Mouse (Mus musculus): Measurements from ENCODE around the gene Slc35d1.

Gene Slc35d1

DNA sequence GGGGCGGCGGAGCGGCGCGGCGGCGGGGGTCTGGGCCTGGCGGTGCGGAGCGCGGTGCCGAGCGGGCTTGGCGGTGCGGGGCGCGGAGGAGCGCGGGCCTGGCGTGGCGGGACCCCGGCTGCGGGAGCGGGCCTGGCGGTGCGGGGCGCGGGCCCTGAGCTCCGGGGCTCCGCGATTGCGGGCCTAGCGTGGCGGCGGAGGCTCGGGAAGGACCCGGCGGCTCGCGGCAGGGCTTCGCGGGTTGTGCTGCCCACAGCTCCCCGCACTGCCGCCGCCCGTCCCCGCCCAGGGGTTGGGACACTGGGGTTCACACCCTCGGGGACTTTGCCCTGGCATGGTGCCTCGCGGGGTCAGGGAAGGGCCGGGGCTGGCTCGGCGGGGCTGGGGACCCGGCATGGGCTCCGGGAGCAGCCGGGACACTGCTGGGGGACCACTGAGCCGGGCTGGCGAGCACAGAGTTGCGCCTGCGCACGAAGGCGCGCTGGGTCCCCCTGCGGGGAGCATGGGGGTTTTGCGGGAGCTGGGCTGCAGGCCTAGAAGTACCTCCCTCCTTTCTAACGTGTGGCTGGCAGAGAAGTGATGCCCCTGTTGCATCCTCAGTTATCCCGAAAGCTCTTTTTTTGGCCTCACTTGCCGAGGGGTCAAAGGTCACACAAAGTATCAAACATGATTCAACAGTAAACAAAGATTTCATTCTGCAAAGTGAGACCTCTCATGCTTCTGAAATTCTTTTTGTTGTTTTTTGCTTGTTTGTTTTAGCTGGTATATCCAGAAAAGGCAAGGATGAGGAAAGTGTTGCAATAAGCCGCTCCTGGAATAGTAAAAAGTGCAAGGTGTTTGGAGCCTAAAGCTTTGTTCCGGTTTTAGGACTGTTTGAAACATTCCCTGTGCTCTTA lies at the start of gene Slc35d1:
Slc35d1 (minus strand) TSS at position 240 of the 896 bp plus-strand sequence.
- peak; percentile 84 to 88 for DNase-seq

DNA sequence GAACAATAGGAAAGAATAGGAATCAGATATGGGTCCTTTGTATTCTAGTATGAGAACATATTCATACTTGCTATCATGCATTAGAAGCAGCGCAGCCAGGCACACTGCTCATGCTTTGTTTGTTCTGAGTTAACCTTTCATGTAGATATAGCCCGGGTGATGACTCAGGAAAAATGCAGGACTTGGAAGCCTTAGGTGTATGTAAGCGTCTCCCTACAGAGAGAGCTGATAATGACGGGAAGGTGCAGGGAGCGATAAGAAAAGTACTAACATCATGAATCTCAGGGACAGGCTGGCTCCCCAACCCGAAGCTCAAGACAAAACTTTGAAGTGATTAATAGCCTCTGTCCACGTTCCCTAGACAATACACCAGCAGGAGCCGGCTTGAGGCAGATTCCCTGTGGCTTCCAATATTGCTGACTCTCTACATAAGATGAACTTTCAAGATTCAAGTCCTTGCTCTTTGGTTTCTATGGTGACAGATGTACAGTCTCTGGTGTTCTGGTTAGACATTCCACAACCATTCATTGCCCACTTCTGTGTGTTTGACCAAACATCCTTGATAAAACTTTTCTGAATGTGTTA lies 48.9 kb upstream of the Slc35d1 start:
- no peak for DNase-seq

DNA sequence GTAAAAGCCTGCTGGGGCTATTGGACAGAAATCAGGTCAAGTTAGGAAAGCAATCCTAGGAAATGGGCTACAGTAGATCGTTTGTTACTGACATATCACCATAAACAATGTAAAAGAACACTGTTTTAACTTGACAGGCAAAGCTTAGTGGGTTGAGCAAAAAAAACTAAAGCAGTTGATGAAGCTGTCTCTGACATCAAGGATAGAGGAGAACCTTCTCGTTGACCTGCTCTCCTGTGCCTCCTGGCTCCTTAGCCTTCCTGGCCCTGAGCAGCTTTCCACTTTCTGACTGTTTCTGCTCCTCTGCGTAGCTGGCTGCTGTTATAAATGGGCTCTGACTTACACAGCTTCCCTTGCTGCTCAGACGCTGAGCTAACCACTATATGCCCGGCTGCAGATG lies 48.4 kb upstream of the Slc35d1 start:
- DNase-seq = no peak

DNA sequence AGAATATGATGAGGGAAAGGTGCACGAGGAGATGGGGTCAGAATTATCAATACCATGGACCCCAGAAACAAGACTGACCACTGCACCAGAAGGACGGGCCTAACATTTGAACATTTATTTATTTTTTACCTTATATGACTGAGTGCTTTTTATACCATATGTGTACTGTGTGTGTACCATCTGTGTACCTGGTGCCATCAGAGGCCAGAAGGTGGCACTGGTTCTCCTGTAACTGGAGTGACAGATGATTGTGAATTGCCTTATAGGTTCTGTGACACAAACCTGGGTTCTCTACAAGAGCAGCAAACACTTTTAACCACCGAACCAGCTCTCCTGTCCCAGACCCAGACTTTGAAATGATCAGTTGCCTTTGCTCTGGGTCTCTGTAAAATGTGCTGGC lies 43.9 kb upstream of the Slc35d1 start:
- DNase-seq = no peak

DNA sequence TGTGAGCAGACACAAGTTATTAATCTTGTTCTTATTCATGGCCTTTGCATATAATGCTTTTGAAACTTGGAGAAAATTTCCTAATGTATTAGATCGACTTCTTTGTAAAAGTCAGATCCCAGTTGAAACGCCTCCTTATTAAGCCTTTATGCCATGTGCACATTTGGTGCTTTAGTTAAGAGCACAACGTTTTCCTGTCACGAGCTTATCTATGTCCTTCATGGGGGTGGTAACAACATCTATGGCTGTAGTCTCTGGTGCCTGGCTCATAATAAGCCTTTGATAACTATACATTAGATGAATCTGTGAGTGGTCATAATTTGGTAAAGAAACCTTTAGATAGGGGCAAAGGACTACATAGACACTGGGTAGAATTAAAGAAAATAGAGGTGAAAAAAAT lies 38.9 kb upstream of the Slc35d1 start:
- no peak for DNase-seq

DNA sequence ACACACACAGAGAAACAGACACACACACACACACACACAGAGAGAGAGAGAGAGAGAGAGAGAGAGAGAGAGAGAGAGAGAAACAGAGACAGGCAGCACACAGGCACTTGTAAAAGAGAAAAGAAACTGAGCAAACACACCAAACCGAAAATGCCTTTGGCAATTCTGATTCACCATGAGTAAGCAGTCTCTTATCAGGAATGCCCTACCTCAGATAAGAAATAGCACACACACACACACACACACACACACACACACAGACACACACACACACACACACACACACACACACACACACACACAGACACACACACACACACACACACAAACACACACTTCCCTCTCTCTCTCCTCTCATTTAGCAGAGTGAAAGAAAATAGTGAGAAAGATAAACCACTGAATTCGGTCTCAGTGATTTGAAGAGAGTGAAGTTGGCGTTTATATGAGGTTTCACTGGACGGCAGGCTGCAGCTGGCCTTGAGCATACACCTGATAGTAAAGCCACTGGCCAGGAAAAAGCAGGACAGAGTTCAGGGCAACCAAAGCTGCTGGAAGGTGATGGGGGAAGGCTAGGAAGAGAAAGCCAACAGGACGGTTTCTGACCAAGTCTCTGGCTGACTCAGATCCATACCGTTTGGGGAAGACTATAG lies 34.6 kb upstream of the Slc35d1 start:
- DNase-seq = no peak

DNA sequence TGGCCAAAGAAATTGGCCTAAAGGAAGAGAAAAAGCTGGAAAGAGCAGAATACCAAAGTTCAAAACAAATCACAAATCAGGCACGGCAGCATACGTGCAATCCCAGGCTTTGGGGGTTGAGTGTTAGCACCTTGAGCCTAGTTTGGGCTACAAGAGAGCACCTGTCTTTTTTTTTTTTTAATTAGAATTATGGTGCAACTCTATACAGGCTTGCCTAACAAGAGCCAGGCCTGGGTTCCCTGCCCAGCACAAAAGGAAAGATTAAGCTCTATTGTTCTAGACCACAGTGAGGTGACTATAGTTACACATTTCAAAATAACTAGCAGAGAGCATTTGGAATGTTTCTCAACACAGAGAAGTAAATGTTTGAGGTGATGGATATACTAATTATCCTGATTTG lies 32.8 kb upstream of the Slc35d1 start:
- no peak for DNase-seq

DNA sequence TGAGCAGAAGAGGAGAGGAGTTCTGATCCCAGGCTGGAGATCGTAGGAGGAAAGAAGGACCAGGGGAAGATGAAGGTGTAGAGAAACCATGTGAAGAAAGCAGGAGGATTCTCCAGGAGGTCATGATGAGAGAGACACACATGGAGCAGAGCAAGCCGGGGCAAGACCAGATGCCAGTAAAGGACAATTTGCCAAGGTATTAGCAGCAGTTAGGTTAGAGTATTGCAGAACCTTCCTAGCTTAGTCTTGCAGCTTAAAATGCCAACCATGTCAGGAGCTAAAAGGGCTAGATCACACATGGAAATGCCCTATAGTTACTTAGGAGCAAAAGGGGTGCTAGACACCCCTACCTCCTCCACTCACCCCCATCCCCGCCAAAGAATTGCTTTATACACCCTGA lies 32.3 kb upstream of the Slc35d1 start:
- no peak for DNase-seq

DNA sequence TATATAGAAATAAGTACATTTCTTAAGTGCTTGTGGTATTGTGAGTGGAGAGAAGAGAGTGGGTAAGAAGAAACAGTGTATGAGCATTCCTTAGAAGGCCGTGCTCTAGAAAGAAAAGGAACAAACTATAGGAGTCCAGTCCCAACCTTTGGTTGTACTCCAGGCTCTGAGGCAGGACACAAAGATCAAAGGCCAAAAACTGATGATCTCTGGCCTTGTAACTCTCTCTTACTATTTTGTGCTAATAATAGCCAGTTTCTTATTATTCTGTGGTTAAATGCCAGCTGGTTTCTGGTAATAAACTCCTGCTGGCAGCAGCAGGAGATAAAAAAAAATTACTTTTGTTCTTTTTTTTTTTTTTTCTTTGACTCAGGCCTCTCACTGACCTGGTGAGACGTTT lies 17.2 kb upstream of the Slc35d1 start:
- peak; percentile 7 to 24 for DNase-seq

DNA sequence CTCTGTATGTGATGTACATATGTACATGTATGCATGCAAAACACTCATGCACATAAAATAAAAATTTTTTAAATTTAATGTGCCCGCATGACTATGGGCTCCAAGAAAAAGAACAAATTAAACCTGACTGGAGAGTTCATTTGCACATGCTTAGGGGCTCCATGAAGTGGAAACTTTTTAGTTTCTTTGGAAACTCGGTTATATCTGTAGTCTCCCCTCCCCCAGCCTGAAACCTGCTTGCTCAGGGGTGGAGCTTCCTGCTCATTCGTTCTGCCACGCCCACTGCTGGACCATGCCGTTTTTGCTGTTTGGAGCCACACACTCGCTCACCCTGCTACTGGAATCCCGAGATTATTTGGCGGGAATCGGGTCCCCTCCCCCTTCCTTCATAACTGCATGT lies 7.9 kb upstream of the Slc35d1 start:
- DNase-seq = no peak

DNA sequence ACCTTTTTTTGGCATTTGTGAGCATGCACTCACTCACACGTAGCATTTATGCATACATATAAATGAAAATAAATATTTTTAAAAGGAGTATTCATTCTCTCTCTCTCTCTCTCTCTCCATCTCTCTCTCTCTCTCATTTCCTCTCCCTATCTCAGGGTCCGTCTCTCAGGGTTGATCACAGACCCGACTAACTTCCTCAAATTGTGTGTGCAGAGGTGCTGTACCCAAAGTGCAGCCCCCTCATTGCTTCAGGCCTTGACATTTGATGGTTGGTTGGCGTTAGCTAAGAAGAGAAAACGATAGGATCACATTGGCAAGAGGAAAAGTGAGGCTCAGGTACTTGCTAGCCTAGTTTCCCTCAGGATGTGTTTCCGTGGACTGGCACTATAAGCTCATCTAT lies 6.8 kb upstream of the Slc35d1 start:
- no peak for DNase-seq

DNA sequence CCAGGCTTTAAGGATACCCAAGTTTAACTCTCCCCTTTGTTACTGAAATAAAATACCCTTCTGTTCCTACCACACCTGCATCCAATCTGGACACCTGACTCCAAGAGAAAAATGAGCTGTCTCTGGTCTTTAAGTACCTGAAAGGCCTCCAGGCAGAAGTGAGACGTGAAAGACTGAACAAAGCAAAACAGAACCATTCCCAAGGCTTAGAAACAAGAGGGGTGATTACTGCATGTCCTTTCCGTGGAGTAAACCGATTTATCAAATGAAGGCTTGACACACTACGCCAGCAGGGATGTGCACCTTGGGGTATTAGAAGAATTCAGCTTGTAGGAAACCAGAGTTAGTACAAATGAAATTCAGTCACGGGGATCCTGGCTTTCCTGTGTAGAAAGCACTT lies 4.0 kb upstream of the Slc35d1 start:
- no peak for DNase-seq

DNA sequence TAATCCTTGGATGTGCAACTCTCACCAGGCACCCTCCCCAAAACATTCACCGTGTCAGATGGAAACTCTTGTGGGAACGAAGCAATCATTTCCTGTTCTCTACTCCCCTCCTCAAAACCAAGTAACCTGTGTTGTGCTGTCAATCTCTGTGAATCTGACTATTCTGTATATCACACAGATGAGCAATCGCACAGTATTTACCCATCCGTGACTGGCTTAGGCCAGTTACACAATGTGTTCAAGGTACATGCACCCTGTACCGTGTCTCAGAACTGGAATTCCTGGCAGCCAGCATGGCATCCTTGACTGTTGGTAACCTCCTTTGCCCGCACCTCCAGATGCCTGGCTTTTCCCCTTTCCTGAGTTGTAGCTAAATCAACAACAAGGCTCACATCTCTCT lies 1.1 kb upstream of the Slc35d1 start:
- peak; percentile 83 to 86 for DNase-seq

DNA sequence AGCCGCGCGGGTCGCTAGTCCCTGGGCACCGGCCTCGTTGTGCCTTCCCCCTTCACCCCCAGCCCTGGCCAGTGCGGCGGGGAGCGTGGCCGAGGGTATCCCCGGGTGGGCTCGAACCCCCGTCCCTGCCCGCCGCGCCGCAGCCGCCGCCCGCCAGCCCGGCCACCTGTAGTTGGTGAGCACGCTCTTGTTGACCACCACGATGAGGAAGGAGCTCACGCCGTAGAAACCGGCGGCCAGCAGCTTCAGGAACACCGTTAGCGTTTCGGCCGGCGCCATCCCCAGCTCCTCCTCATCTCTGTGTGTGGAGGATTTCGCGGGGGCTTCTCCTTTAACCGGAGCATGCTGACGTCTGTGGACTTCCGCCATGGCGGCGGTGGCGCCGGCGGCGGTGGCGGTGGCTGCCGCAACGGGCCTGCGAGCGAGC lies 453 bp downstream of the Slc35d1 start:
- DNase-seq = peak; percentile 42 to 64

DNA sequence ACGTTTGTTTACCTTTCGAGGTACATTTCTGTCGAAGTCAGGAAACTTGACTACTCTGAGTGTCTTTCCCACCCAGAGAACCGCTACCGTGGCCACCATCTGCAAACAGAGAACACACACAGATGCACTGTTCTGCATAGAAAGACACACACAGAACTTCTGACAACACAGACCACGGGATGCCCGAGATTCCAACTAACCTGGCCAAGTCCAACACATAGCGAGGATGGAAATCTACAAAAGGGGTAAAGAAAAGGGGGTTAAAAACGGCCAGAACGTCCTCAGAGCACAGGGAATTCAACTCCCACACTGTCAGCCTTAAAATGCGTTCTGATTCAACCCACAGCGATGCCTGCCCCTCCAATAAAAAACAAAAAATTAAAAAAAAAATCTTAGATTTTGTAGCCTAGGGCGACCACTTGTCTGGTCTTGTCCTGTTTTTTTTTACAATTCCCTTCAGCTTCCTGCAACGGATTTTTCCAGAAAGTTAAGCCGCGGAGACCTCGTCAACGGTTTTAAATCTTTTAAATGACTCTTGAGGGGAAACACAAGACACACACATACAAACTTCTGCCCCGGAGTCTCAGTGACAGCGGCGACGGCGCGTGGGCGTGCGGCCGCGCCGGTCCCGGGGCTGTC lies 986 bp downstream of the Slc35d1 start:
- DNase-seq = no peak

DNA sequence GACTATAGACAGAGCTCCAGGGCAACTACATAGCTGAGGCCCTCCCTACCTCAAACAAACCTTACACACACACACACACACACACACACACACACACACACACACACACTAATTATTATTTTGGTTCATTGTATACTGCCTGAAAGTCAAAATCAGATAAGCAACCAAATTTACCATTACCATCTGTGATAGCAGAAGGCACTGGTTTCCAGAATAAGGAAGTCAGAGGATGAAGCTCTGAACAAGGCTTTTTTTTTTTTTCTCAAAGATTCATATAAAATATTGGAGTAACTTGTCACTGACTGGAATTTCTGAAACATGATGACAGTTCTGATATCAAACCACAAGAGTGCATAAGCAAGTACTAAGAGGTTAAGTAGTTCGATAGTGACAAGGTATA lies 6.4 kb downstream of the Slc35d1 start:
- no peak for DNase-seq

DNA sequence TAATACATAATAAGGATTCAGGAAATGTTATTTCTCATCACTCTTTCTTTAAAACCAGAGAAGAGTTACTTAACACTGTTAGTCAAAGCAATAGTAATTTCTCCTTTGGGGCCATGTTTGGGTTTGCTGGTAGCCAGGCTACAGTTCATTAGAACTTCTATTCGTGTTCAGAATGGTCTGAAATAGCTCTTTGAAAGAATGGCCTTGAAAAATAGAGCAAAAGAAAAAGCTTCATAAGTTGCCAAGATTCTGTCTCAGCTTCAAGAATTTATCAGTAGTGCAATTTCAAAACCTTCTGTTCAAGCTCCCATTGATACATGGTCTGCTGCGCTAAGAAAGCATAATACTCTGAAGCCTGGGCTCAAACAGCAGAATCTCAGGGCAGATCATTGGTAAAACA lies 11.3 kb downstream of the Slc35d1 start:
- no peak for DNase-seq

DNA sequence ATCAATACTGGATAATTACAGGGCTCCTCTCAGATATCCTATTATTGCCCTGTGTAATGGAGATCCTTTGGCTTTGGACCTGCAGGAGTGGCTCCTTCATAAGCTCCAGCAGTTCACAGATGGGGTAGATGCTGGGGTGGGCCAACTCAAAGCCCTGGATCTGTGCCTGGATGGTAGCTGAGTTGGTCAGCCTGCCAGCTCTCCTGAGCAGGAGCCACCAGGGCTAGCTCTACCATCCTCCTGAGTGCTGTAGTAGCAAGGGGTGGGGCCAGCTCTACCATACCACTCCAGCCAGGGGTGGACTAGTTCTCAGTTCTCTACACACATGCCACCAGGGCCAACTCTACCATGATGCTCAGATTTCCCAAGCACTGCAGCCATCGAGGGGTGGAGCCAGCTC lies 14.9 kb downstream of the Slc35d1 start:
- no peak for DNase-seq

DNA sequence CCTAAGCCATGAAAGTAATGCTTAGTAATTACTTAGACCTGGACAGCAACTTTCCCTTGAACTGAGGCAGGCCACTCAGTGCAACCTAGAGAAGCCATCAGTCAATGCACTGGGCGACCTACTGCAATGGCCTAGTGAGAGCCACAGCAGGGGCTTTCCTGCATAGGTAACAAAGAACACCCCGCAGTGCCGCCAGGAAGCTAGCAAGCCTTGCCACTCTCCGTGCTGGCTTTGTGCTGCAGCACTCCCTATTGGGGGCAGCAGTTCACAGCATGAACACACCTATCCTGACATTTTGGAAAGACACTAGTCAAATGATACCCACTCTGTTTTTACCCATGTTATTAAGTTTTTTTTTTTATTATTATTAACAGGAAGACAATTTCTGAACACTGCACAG lies 15.9 kb downstream of the Slc35d1 start:
- no peak for DNase-seq

DNA sequence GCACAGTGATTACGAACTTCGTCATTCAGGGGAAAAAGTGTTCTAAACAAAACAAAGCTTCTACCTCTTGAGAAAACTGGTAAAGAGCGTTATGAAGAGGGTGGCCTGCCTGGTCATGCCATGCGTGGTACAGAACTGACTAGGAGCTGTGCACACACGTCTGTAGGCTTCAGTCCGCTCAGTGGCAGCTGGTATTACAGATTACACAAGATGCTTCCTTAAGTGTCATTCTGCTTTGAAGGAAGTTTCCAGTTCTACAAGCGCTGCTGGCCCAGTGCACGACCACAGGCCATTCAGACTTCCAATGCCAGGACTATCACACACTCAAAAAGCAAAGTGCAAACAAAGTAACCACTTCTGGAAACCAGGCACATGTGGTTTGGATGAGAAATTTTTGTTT lies 17.6 kb downstream of the Slc35d1 start:
- DNase-seq = no peak

DNA sequence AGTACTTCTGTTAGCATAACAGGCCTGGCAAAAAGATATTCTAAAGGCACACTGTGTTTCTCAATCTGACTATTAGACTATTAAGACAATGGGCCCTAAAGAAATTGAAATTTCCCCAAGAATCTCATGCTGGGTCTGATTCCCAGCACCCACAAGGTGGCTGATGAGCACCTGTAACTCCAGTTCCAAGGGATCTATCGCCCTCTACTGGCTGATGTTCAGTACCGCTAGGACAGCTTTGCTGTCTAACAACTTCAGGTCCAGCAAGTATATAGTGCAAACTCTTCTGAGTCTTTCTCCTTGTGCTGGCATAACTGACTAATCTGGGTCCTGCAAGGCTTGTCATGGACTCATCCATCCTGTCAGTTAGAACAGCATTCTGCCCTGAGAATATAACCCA lies 22.5 kb downstream of the Slc35d1 start:
- DNase-seq = no peak

DNA sequence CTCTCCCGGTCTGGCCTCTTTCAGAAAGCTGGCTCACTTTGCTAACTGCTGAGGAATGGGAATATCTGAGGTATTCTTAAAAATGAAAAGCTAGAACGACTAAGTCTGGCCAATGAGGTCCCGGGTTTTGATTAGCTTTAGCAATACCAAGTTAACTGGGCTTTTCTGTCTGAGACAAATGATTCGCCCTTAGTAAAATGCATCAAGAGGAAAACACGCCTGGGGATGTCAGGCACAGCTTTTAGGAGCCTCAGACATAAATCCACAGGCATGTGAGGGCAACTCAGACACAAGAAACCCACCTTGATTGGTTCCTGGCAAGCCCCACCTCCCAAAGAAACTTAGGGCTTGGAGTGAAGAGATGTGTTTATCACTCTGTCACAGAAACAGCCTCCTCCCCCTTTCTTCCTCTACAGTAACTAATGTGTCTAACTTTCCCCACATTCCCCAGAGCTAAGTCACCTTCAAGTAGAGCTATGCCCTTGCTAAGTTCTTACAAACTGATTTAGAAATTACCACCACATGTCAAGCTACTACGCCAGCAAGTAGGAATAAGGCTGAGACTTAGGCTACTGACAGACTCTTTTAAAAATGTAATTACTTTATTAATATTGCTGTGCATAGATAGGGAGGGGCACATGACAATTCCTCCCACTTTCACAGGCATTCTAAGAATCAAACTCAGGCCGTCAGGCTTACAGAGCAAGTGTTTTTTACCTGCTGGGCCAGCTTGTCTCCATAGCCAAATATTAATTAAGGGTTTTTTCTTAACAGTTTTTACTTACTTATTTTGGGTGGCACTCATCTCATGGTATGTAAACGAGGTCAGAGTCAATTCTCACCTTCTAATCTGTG lies 26.0 kb downstream of the Slc35d1 start:
- DNase-seq = peak in 1 of 2 experiments; percentile 47
